Mouse (Mus musculus) midbrain, embryonic 16.5 days (tissue): ENCODE measurements around the gene Zfp36l2. TPM values are rescaled to one million over a fixed set of nuclear protein-coding genes. Genes with fewer than 3 reads are reported as not detected.

ENCODE experiments used
- ATAC-seq: fragments of 200-750 bp; cut with Nextera tagmentation; 2 replicates; pipeline ENCODE4 v1.8.0; 2017; ENCODE audit warnings: moderate TSS enrichment
- H3K27ac ChIP-seq: fragments of 300-500 bp; sonication (generic); 2 replicates; pipeline ENCODE4 v1.5.1; 2014; ENCODE audit warnings: mild to moderate bottlenecking, low read length, mixed read lengths
- H3K27me3 ChIP-seq: fragments of 300-500 bp; sonication (generic); 2 replicates; pipeline ENCODE4 v1.6.1; 2014; ENCODE audit warnings: low read depth, low read length, mixed read lengths; ENCODE audit not compliant: control insufficient read depth, insufficient read depth
- H3K36me3 ChIP-seq: fragments of 300-500 bp; sonication (generic); 2 replicates; pipeline ENCODE4 v1.6.1; 2014; ENCODE audit warnings: mild to moderate bottlenecking, low read length, moderate library complexity, mixed read lengths; ENCODE audit not compliant: control insufficient read depth, insufficient read depth
- H3K4me1 ChIP-seq: fragments of 300-500 bp; sonication (generic); 2 replicates; pipeline ENCODE4 v1.6.1; 2014; ENCODE audit warnings: mild to moderate bottlenecking, low read length, mixed read lengths; ENCODE audit not compliant: control insufficient read depth, insufficient read depth
- H3K4me2 ChIP-seq: fragments of 300-500 bp; sonication (generic); 2 replicates; pipeline ENCODE4 v1.6.1; 2014; ENCODE audit warnings: mild to moderate bottlenecking, low read length, mixed read lengths
- H3K4me3 ChIP-seq: fragments of 300-500 bp; sonication (generic); 2 replicates; pipeline ENCODE4 v1.5.1; 2014; ENCODE audit warnings: low read depth, mild to moderate bottlenecking, low read length, moderate library complexity, mixed read lengths
- H3K9ac ChIP-seq: fragments of 300-500 bp; sonication (generic); 2 replicates; pipeline ENCODE4 v1.6.1; 2014; ENCODE audit warnings: low read depth, low read length, mixed read lengths
- H3K9me3 ChIP-seq: fragments of 300-500 bp; sonication (generic); replicated peaks from 2 replicates; pipeline ENCODE4 v1.6.1; 2014; ENCODE audit warnings: mild to moderate bottlenecking, low read length, mixed read lengths; ENCODE audit not compliant: control insufficient read depth, poor library complexity, severe bottlenecking
- WGBS: fragments of 180-500 bp; shearing (Covaris S2); extraction: QIAGEN DNeasy Blood & Tissue Kit; methylation state at CpG from one replicate; pipeline ENCODE4 v1.1.7; 2014; 5-methylcytosine and 5-hydroxymethylcytosine counted together
- polyA plus RNA-seq: library from polyadenylated mRNA; unstranded; fragments of >200 nt; fragmentation: Nextera tagmentation; extraction: Ambion mirVana; gene quantifications from 2 replicates; pipeline ENCODE4 v1.2.1, GENCODE M21; 2015

The Zfp36l2 gene
- polyA plus RNA-seq, 1 experiment from 2014 or later: 3.6 TPM

DNA sequence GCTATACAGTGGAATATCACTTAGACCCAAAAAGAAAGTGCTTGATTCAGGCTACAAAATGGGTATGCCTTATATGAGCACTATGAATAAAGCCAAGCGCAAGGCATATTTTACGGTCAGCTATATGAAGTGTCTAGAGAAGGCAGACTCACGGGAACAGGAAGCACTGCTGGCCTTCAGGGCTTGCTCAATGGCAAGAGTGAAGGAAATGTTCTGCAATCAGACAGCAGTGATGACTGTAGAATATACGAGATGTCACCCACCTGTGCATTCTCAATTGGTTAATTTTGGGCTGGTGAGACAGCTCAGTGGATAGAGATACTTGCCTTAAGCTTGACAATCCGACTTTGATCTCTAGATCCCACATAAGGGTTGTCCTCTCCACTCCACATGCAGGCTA is 13.4 kb upstream of the Zfp36l2 start:
- no peaks in the 10 kb centered on the region for H3K4me1 ChIP-seq
- H3K27me3 ChIP-seq: no peaks in the 10 kb centered on the region
- no peaks in the 10 kb centered on the region for H3K9me3 ChIP-seq
- 94% methylated on average over 5 of the region's 5 CpGs for WGBS
- H3K36me3 ChIP-seq: 0 out of 2 replicates have a peak, but pooled peaks cover 3% of the 10 kb centered on the region
- H3K4me2 ChIP-seq: no peak overlapping the region
- no peak for ATAC-seq
- no peak overlapping the region for H3K9ac ChIP-seq
- no peak overlapping the region for H3K27ac ChIP-seq
- H3K4me3 ChIP-seq: no peak overlapping the region

DNA sequence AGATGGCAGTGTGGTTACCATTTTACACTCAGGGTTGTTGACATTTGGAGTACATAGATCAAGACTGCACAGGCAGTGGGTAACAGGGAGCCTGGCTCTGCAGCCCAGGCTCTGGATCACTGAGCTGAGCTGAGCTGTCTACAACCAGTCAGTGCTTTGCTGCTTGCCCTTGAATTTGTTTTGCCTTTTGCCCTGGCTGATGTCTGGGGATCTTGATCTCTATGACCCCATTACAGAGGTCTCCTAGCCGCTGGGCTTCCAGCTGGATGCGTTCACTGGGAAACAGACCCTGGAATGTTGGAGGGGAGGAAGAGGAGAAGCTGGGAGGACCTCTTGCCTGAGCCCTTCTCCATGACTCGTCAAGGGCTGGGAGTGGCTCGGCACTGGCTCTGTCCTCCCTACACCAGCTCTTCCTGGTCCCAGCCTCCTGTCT is 10.2 kb upstream of the Zfp36l2 start:
- H3K4me1 ChIP-seq: no peaks in the 10 kb centered on the region
- H3K4me3 ChIP-seq: no peak overlapping the region
- no peak for ATAC-seq
- H3K27ac ChIP-seq: no peak overlapping the region
- H3K9ac ChIP-seq: no peak overlapping the region
- no peaks in the 10 kb centered on the region for H3K27me3 ChIP-seq
- H3K4me2 ChIP-seq: no peak overlapping the region
- H3K36me3 ChIP-seq: 0 out of 2 replicates have a peak, but pooled peaks cover 3% of the 10 kb centered on the region
- no peaks in the 10 kb centered on the region for H3K9me3 ChIP-seq
- WGBS: 65% methylated on average over 4 of the region's 4 CpGs

DNA sequence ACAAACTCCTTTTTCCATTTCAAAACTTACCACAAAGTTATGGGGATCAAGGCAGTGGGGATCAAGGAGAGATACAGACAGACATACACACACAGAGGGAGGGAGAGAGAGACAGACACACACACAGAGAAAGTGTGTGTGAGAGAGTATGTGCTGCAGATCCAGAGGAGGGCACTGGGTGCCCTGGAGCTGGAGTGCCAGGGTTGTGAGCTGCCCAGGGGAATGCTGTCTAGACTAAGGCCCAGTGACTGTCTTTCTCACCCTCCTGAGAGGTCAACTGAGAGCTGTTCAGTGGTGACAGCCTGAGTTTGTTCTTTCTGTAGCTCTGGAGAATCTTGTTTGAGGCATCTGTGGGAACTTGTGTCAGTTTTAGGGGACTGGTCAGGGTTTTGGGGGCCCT is 8.6 kb upstream of the Zfp36l2 start:
- H3K9me3 ChIP-seq: no peaks in the 10 kb centered on the region
- 0 out of 2 replicates have a peak, but pooled peaks cover 3% of the 10 kb centered on the region for H3K36me3 ChIP-seq
- H3K27ac ChIP-seq: no peak overlapping the region
- no peak overlapping the region for H3K4me2 ChIP-seq
- no peak overlapping the region for H3K4me3 ChIP-seq
- no peaks in the 10 kb centered on the region for H3K27me3 ChIP-seq
- no peaks in the 10 kb centered on the region for H3K4me1 ChIP-seq
- H3K9ac ChIP-seq: no peak overlapping the region
- ATAC-seq: no peak

DNA sequence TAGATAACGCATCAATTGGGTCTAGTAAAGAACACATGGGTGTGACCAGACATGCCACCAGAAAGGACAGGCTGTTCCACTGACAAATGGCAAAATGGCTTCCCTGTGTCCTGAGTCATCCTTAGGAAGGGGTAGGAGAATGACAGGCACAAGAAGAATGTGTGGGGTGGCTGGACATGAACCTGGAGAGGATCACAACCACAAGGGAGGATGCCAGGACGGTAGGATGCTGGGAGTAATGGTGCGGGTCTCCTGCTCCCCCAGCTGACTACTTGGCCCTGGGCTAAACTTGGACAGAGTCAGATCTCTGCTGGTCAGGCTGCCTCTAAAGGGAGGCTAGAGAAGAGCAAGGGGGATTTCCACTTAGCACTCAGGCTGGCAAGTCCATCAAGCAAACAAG is 8.1 kb upstream of the Zfp36l2 start:
- 89% methylated on average over 3 of the region's 3 CpGs for whole genome bisulfite sequencing
- no peak for ATAC-seq

DNA sequence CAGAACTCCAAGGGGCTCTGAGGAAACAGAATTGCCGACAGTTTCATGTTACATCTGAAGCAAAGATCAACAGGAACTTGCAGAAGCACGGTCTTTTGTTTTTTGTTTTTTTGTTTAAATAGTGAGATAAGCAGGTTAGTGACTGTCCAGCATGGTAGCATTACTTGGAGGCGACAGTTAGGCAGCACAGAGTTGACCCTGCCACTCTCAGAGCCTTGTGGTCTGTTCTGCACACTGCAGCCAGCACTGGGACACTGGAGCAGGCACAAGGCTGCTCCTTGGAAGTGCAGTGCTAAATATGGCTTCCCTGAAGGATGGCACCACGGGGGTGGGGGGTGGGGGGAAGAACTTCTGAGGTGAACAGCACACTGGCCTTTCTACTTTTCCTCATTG is 7.3 kb upstream of the Zfp36l2 start:
- H3K4me2 ChIP-seq: no peak overlapping the region
- H3K9ac ChIP-seq: no peak overlapping the region
- H3K36me3 ChIP-seq: no peaks in the 10 kb centered on the region
- H3K4me3 ChIP-seq: no peak overlapping the region
- no peaks in the 10 kb centered on the region for H3K27me3 ChIP-seq
- H3K9me3 ChIP-seq: no peaks in the 10 kb centered on the region
- H3K4me1 ChIP-seq: no peaks in the 10 kb centered on the region
- no peak overlapping the region for H3K27ac ChIP-seq
- no peak for ATAC-seq
- WGBS: 59% methylated on average over 4 of the region's 4 CpGs

More for the DNA sequence above, 8.1 kb upstream of the Zfp36l2 start:
- Histone ChIP-seq H3K36me3 (0 out of 2 replicates have a peak, but pooled peaks cover 3% of the 10 kb centered on the region), H3K9ac (no peak overlapping the region), H3K27ac (no peak overlapping the region), H3K4me2 (no peak overlapping the region), H3K4me3 (no peak overlapping the region), H3K4me1 (no peaks in the 10 kb centered on the region), H3K27me3 (no peaks in the 10 kb centered on the region), H3K9me3 (no peaks in the 10 kb centered on the region)

DNA sequence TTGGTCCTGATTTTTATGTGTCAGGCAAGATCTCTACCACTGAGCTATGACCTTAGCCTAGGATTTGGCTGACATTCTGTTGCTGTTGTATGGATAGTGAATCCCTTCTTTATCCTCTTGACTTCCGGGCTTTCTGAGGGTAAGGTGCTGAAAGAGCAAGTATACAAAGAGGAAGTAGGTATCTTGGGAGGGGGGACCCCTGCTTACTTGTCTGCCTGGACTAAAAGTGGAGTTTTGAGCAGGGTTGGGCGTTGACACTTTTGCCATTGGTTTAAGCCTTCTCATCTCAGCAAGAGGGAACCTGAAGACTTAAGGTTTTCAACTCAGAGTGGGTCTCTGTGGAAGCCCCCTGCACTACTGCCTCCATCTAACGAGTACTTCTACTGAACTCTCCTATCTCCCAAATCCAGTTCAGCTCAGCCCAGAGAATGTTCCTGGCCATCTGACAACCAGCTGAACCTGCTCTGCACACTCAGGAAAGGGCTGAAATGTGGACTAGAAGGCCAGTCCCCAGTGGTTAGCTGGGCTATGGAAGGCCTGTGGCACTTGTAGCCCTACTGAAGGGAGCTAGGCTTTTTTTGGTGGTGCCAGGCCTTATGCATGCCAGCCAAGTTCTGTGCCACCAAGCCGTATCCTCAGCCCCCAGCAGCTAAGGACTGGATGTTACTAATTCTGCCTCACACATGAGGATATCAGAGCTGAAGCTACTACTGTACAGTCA is 6.7 kb upstream of the Zfp36l2 start:
- H3K4me1 ChIP-seq: no peaks in the 10 kb centered on the region
- 83% methylated on average over 4 of the region's 4 CpGs for WGBS
- ATAC-seq: no peak

DNA sequence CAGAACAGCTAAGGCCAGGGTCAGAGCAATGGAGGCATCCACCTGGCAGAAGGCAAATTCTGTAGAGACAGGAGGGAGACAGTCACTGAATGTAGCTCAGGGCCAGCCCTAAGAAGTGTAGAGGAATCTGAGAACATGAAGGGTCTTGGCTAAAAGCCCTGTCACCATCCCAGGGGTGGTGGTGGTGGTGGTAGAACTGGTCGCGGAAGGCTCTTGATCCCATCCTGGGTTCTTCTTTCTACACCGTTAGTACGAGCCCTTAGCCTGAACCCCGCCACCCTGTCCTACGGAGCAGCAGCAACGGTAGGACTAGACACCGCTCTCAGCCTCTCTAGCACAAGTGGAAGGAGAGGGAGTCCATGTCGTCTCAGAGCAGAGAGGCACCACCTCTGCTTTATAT is 5.7 kb upstream of the Zfp36l2 start:
- Histone ChIP-seq H3K9me3 (no peaks in the 10 kb centered on the region), H3K4me1 (peaks cover 4% of the 10 kb centered on the region), H3K9ac (no peak overlapping the region), H3K4me3 (no peak overlapping the region), H3K27ac (no peak overlapping the region), H3K4me2 (no peak overlapping the region), H3K27me3 (peaks cover 5% of the 10 kb centered on the region; the same call in 1 of the 2 replicates), H3K36me3 (no peaks in the 10 kb centered on the region)
- ATAC-seq: no peak
- 90% methylated on average over 9 of the region's 9 CpGs for WGBS

More for the DNA sequence above, 6.7 kb upstream of the Zfp36l2 start:
- Histone ChIP-seq H3K36me3 (no peaks in the 10 kb centered on the region), H3K9me3 (no peaks in the 10 kb centered on the region), H3K4me2 (no peak overlapping the region), H3K4me3 (no peak overlapping the region), H3K27ac (no peak overlapping the region), H3K9ac (no peak overlapping the region), H3K27me3 (peaks cover 5% of the 10 kb centered on the region; the same call in 1 of the 2 replicates)

DNA sequence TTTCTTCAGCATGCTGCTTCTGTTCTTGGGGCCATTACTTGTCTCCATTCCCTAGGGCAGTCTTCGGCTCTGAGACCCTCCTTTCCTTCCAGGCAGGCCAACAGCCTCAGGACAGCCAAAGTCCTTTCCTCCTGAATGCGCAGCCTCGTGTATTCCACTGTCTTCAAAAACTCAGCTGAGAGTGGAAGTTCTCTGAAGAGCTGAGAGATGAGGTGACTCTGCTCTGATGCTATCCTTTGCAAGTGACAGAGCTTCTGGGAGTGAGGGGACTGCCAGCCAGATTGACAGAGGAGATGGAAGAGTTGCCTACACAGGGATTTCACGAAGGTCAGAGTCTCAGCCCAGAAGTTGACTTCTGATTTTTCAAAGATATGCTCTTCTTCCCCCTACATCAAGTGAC is 4.2 kb upstream of the Zfp36l2 start:
- Histone ChIP-seq H3K4me3 (no peak overlapping the region), H3K27me3 (peaks cover 5% of the 10 kb centered on the region; the same call in 1 of the 2 replicates), H3K27ac (no peak overlapping the region), H3K9ac (no peak overlapping the region), H3K4me2 (no peak overlapping the region), H3K4me1 (peaks cover 8% of the 10 kb centered on the region), H3K36me3 (no peaks in the 10 kb centered on the region), H3K9me3 (no peaks in the 10 kb centered on the region)
- WGBS: 91% methylated on average over 4 of the region's 4 CpGs
- ATAC-seq: no peak

DNA sequence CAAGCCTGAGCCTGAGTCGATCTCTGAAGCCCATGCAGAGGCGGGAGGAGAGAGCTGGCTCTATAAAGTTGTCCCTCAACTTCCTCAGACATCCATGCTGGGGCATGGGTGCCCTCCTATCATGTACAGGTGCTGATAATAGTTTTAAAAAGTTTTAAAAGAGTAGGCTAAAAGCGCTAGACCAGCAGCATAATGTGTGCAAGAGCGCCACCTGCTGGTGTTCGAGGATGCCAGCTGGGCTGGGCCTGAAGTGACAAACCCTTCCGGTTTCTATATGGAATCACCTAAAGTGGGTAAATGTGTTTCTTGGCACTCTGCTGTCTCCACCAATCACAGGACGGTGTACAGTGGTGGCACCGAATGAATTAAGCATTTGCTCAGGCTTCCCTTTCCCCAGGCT is 3.1 kb upstream of the Zfp36l2 start:
- Histone ChIP-seq H3K4me3 (no peak overlapping the region), H3K4me1 (peaks cover 12% of the 10 kb centered on the region), H3K9ac (no peak overlapping the region), H3K27ac (no peak overlapping the region), H3K27me3 (peaks cover 9% of the 10 kb centered on the region), H3K36me3 (no peaks in the 10 kb centered on the region), H3K9me3 (no peaks in the 10 kb centered on the region), H3K4me2 (no peak overlapping the region)
- WGBS: 27% methylated on average over 8 of the region's 8 CpGs
- ATAC-seq: no peak
